ENCODE assay signal across 10 mouse cellular contexts in genomic region chr6:85141013-85141412, GRCm38 (mm10). TPM values are rescaled to one million over a fixed set of nuclear protein-coding genes. Genes with fewer than 3 reads are reported as not detected.
DNase-seq lines count a peak whose midpoint lies in the region; ATAC-seq and TF ChIP-seq lines count a peak whose summit lies in the region.
"Not testable (repeated sequence)": the region's sequence is repeated elsewhere in the genome, so short reads cannot be mapped to it uniquely, and the experiment has no call there.
"Had no signal": no experiment of that assay in that cellular context is flagged by ENCODE, and none has a peak within 500 bp of the region (broad histone marks: within the 10 kb centered on the region; RNA-seq: fewer than 3 reads in every experiment).

No protein-coding gene starts in this region.

- H3K36me3 ChIP-seq in intestine, postnatal 0 days (ENCODE audit: control insufficient read depth, insufficient read depth): not testable (repeated sequence)

- not testable (repeated sequence) for H3K4me1 ChIP-seq in intestine, postnatal 0 days (replicated peaks; ENCODE audit: control insufficient read depth, insufficient read depth, low read length)

- H3K27ac ChIP-seq in intestine, postnatal 0 days (ENCODE audit: low read depth, low read length): not testable (repeated sequence)

- peak; percentile 75 for TF ChIP-seq CTCF in intestine, postnatal 0 days (IDR thresholded peaks at IDR 0.05; ENCODE audit: low read depth)

- DNase-seq in CD4-positive helper T cell, adult 2 months (ENCODE audit: low read depth, low spot score): peak; percentile 54
- DNase-seq in adrenal gland, postnatal 14 days: peak; percentile 73
- DNase-seq in heart, adult 11 months: peak; percentile 95
- DNase-seq in left cerebral cortex, postnatal 4 days: peak; percentile 27
- peak; percentile 43 for DNase-seq in mesoderm, embryonic 11.5 days (ENCODE audit: low read depth, low spot score)
- peak; percentile 61 for DNase-seq in testis, postnatal 10 days (ENCODE audit: low spot score)

- intact Hi-C loops in left cerebral cortex, postnatal 4 days (cut with DNase I): not testable (repeated sequence)

- H3K4me3 ChIP-seq in intestine, postnatal 0 days (ENCODE audit: low read depth, low read length): not testable (repeated sequence)

- ATAC-seq in common myeloid progenitor, adult 5-6 weeks (replicated peaks; ENCODE audit: low read depth, poor library complexity, severe bottlenecking): peak; percentile 46
- not testable (repeated sequence) for ATAC-seq in intestine, postnatal 0 days

- not testable (repeated sequence) for H3K9me3 ChIP-seq in intestine, postnatal 0 days (ENCODE audit: control insufficient read depth)

- not testable (repeated sequence) for H3K4me2 ChIP-seq in intestine, postnatal 0 days (replicated peaks; ENCODE audit: low read depth)

- H3K27me3 ChIP-seq in intestine, postnatal 0 days (replicated peaks; ENCODE audit: control insufficient read depth, insufficient read depth, low read length): not testable (repeated sequence)

- not testable (repeated sequence) for H3K9ac ChIP-seq in intestine, postnatal 0 days (ENCODE audit: low read depth, low read length)

- 3% methylated on average over 6 of the region's 7 CpGs for WGBS in intestine, postnatal 0 days

RNA-seq across cellular contexts. Expression of gene Spr, which starts 3.4 kb away (rescaled TPM):
- 60.3 and 64.5 TPM in 2 replicates for total RNA-seq in adrenal gland, postnatal 14 days (2021)
- 23.2 and 35.7 TPM in 2 replicates for total RNA-seq in common myeloid progenitor, adult 5-6 weeks (2017)
- 66.2 and 70.7 TPM in 2 replicates for polyA plus RNA-seq in intestine, postnatal 0 days (2015; fragmentation: Nextera tagmentation; extraction: Ambion mirVana)
- 10 to 100 TPM; 41.1 to 41.7 TPM for total RNA-seq in left cerebral cortex, postnatal 4 days (2021)

RNA-seq across cellular contexts. Expression of gene Emx1, which starts 46.2 kb away (rescaled TPM):
- total RNA-seq in adrenal gland, postnatal 14 days (2021): not detected in 2 replicates
- total RNA-seq in common myeloid progenitor, adult 5-6 weeks (2017): not detected in 2 replicates
- polyA plus RNA-seq in intestine, postnatal 0 days (2015; fragmentation: Nextera tagmentation; extraction: Ambion mirVana): not detected in 2 replicates
- 10 to 100 TPM; 41.1 to 50.2 TPM for total RNA-seq in left cerebral cortex, postnatal 4 days (2021)
- total RNA-seq: gastrocnemius, postnatal 36 days had no signal
- polyA plus RNA-seq: liver, embryonic 13.5 days had no signal

Comparison
In these comparisons a context has a peak if more than half of its experiments do, and no peak if none do; other contexts are left out.
1. DNase-seq: peak in every context shown above with its lines; median percentile 95 in heart, adult 11 months; 73 in adrenal gland, postnatal 14 days; 61 in testis, postnatal 10 days; 54 in CD4-positive helper T cell, adult 2 months; 43 in mesoderm, embryonic 11.5 days; 27 in left cerebral cortex, postnatal 4 days.
2. RNA of gene Emx1, which starts 46.2 kb away (total RNA-seq): 41.1 to 50.2 TPM in left cerebral cortex, postnatal 4 days; not detected in adrenal gland, postnatal 14 days and not detected in common myeloid progenitor, adult 5-6 weeks; every median in the first group is over 10 times any median in the second.